Mouse (Mus musculus) heart, embryonic 11.5 days (tissue): ENCODE measurements around the gene Senp8. TPM values are rescaled to one million over a fixed set of nuclear protein-coding genes. Genes with fewer than 3 reads are reported as not detected.

Source experiments
- ATAC-seq: fragments of 200-750 bp; cut with Nextera tagmentation; replicated peaks from 2 replicates; pipeline ENCODE4 v1.8.0; 2017; ENCODE audit warnings: moderate library complexity; ENCODE audit not compliant: insufficient number of reproducible peaks, low FRiP score, low TSS enrichment
- H3K27ac ChIP-seq: fragments of 300-500 bp; sonication (generic); 2 replicates; pipeline ENCODE4 v1.5.1; 2014; ENCODE audit warnings: mild to moderate bottlenecking, low read depth, low read length
- H3K27me3 ChIP-seq: fragments of 300-500 bp; sonication (generic); 2 replicates; pipeline ENCODE4 v1.6.1; 2014; ENCODE audit warnings: mild to moderate bottlenecking, low read length, mixed read lengths; ENCODE audit not compliant: control insufficient read depth, insufficient read depth
- H3K36me3 ChIP-seq: fragments of 300-500 bp; sonication (generic); 2 replicates; pipeline ENCODE4 v1.6.1; 2014; ENCODE audit warnings: mild to moderate bottlenecking, low read length, moderate library complexity, mixed read lengths; ENCODE audit not compliant: control insufficient read depth, insufficient read depth
- H3K4me1 ChIP-seq: fragments of 300-500 bp; sonication (generic); 2 replicates; pipeline ENCODE4 v1.6.1; 2014; ENCODE audit warnings: low read length; ENCODE audit not compliant: control insufficient read depth, insufficient read depth
- H3K4me2 ChIP-seq: fragments of 300-500 bp; sonication (generic); 2 replicates; pipeline ENCODE4 v1.6.1; 2014; ENCODE audit warnings: mild to moderate bottlenecking, moderate library complexity
- H3K4me3 ChIP-seq: fragments of 300-500 bp; sonication (generic); 2 replicates; pipeline ENCODE4 v1.5.1; 2014; ENCODE audit warnings: low read depth, low read length
- H3K9ac ChIP-seq: fragments of 300-500 bp; sonication (generic); 2 replicates; pipeline ENCODE4 v1.6.1; 2014; ENCODE audit warnings: mild to moderate bottlenecking, low read depth, low read length, moderate library complexity
- H3K9me3 ChIP-seq: fragments of 300-500 bp; sonication (generic); replicated peaks from 2 replicates; pipeline ENCODE4 v1.6.1; 2016; ENCODE audit warnings: low read length; ENCODE audit not compliant: control insufficient read depth
- WGBS: fragments of 180-500 bp; shearing (Covaris S2); extraction: QIAGEN DNeasy Blood & Tissue Kit; methylation state at CpG from one replicate; pipeline ENCODE4 v1.1.7; 2014; ENCODE audit not compliant: insufficient replicate concordance; 5-methylcytosine and 5-hydroxymethylcytosine counted together
- polyA plus RNA-seq: library from polyadenylated mRNA; unstranded; fragments of >200 nt; fragmentation: Nextera tagmentation; extraction: Ambion mirVana; gene quantifications from 2 replicates; pipeline ENCODE4 v1.2.1, GENCODE M21; 2014

Senp8 gene
- polyA plus RNA-seq, 1 experiment from 2014 or later: 15.1 TPM

GRCm38 (mm10) chr9:59748969-59749368 lies 1.5 kb downstream of the Senp8 start:
- 73% methylated on average over 11 of the region's 11 CpGs for WGBS
- Histone ChIP-seq H3K4me1 (peaks cover 9% of the 10 kb centered on the region), H3K9me3 (no peaks in the 10 kb centered on the region), H3K4me2 (peak overlapping the region; percentile 73; the same call in 1 of the 2 replicates), H3K27me3 (no peaks in the 10 kb centered on the region), H3K4me3 (no peak overlapping the region), H3K9ac (0 out of 2 replicates have a peak overlapping the region, but pooled peaks have one; percentile 6), H3K36me3 (no peaks in the 10 kb centered on the region), H3K27ac (no peak overlapping the region)
- ATAC-seq: no peak

- WGBS: 57% methylated on average over 2 of the region's 2 CpGs
- H3K27ac ChIP-seq: no peak overlapping the region
- H3K9me3 ChIP-seq: no peaks in the 10 kb centered on the region
- ATAC-seq: no peak
- no peak overlapping the region for H3K4me3 ChIP-seq
- no peak overlapping the region for H3K9ac ChIP-seq
- H3K36me3 ChIP-seq: no peaks in the 10 kb centered on the region
- H3K4me2 ChIP-seq: no peak overlapping the region
- no peaks in the 10 kb centered on the region for H3K27me3 ChIP-seq
- H3K4me1 ChIP-seq: peaks cover 9% of the 10 kb centered on the region
Measured at GRCm38 (mm10) chr9:59748387-59748786, 2.1 kb downstream of the Senp8 start.

GRCm38 (mm10) chr9:59743903-59744302 lies 6.6 kb downstream of the Senp8 start:
- H3K27ac ChIP-seq: no peak overlapping the region
- H3K4me2 ChIP-seq: no peak overlapping the region
- H3K9me3 ChIP-seq: no peaks in the 10 kb centered on the region
- no peak overlapping the region for H3K9ac ChIP-seq
- no peaks in the 10 kb centered on the region for H3K36me3 ChIP-seq
- H3K4me3 ChIP-seq: no peak overlapping the region
- WGBS: 89% methylated on average over 3 of the region's 3 CpGs
- H3K4me1 ChIP-seq: peaks cover 2% of the 10 kb centered on the region; the same call in 1 of the 2 replicates
- H3K27me3 ChIP-seq: no peaks in the 10 kb centered on the region
- no peak for ATAC-seq

DNA sequence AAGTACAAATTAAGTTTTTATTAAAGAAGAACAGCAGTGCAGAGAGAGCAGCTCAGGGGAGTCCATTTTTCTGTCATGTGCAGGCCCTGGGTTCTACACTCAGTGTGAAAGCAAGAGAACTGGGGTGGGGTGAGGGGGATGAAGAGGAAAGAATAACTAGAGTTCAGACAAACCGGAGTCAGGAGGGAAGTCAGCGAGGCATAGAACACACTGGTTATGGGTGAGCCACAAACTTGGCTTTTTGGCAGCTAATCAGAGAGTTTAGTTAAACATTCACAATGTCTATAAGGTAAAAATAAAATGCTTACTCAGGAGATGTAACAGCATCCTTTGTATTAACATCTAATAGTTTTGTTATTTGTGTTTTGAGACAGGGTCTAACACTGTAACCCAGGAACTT lies 9.9 kb downstream of the Senp8 start:
- H3K9ac ChIP-seq: no peak overlapping the region

GRCm38 (mm10) chr9:59735394-59735793 lies 15.1 kb downstream of the Senp8 start:
- no peak overlapping the region for H3K9ac ChIP-seq
- H3K4me3 ChIP-seq: no peak overlapping the region
- H3K9me3 ChIP-seq: no peaks in the 10 kb centered on the region
- 11% methylated on average over 4 of the region's 4 CpGs for WGBS
- no peak overlapping the region for H3K27ac ChIP-seq
- no peaks in the 10 kb centered on the region for H3K27me3 ChIP-seq
- H3K36me3 ChIP-seq: no peaks in the 10 kb centered on the region
- peaks cover 11% of the 10 kb centered on the region for H3K4me1 ChIP-seq
- H3K4me2 ChIP-seq: no peak overlapping the region
- ATAC-seq: no peak

More for the DNA sequence above, 9.9 kb downstream of the Senp8 start:
- H3K27ac ChIP-seq: no peak overlapping the region
- no peak for ATAC-seq
- H3K36me3 ChIP-seq: no peaks in the 10 kb centered on the region
- H3K4me3 ChIP-seq: no peak overlapping the region
- no peaks in the 10 kb centered on the region for H3K9me3 ChIP-seq
- H3K27me3 ChIP-seq: no peaks in the 10 kb centered on the region
- no peak overlapping the region for H3K4me2 ChIP-seq
- peaks cover 10% of the 10 kb centered on the region for H3K4me1 ChIP-seq
- 93% methylated on average over 2 of the region's 2 CpGs for WGBS

GRCm38 (mm10) chr9:59733075-59733474 lies 17.4 kb downstream of the Senp8 start:
- Histone ChIP-seq H3K9ac (no peak overlapping the region), H3K36me3 (no peaks in the 10 kb centered on the region), H3K4me2 (no peak overlapping the region), H3K4me1 (peaks cover 11% of the 10 kb centered on the region), H3K9me3 (no peaks in the 10 kb centered on the region), H3K27me3 (no peaks in the 10 kb centered on the region), H3K27ac (no peak overlapping the region), H3K4me3 (no peak overlapping the region)
- 51% methylated on average over 6 of the region's 6 CpGs for WGBS
- no peak for ATAC-seq

- Histone ChIP-seq H3K36me3 (no peaks in the 10 kb centered on the region), H3K9ac (no peak overlapping the region), H3K4me2 (no peak overlapping the region), H3K4me3 (no peak overlapping the region), H3K9me3 (no peaks in the 10 kb centered on the region), H3K27ac (no peak overlapping the region), H3K27me3 (no peaks in the 10 kb centered on the region), H3K4me1 (0 out of 2 replicates have a peak, but pooled peaks cover 3% of the 10 kb centered on the region)
- ATAC-seq: no peak
- WGBS: 84% methylated on average over 5 of the region's 5 CpGs
Measured at GRCm38 (mm10) chr9:59731136-59731535, 19.4 kb downstream of the Senp8 start.

GRCm38 (mm10) chr9:59727569-59728286 lies 22.8 kb downstream of the Senp8 start:
- Histone ChIP-seq H3K27me3 (no peaks in the 10 kb centered on the region), H3K27ac (no peak overlapping the region), H3K9me3 (no peaks in the 10 kb centered on the region), H3K4me2 (no peak overlapping the region), H3K9ac (no peak overlapping the region), H3K4me3 (no peak overlapping the region), H3K36me3 (no peaks in the 10 kb centered on the region), H3K4me1 (peaks cover 10% of the 10 kb centered on the region)
- ATAC-seq: no peak
- 78% methylated on average over 11 of the region's 11 CpGs for WGBS

DNA sequence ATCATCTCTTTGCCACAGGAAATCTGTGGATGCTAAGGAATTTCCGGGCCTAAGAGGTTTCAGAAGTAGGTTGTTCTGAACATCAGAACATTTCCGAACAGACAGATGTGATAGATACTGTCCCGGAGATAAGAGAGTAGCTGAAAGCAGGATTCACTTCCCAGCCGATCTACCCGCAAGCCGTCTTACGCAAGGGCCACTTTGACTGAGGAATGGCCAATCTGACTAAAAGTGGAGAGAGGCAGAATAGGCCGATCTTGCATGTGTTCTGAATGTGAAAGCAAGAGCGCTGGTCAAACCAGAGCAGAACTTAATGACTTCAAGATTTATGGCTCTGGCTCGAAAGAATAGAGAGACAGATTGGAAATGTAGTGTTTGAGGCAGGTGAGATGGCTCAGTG lies 25.0 kb downstream of the Senp8 start:
- WGBS: 63% methylated on average over 10 of the region's 10 CpGs

More for the DNA sequence above, 25.0 kb downstream of the Senp8 start:
- Histone ChIP-seq H3K9me3 (no peaks in the 10 kb centered on the region), H3K9ac (no peak overlapping the region), H3K36me3 (no peaks in the 10 kb centered on the region), H3K4me3 (no peak overlapping the region), H3K27ac (no peak overlapping the region), H3K27me3 (no peaks in the 10 kb centered on the region), H3K4me2 (no peak overlapping the region), H3K4me1 (peaks cover 10% of the 10 kb centered on the region)
- ATAC-seq: no peak
